Mouse (Mus musculus) gastrocnemius, postnatal 4 days (tissue): ENCODE data around the gene Thop1. TPM values are rescaled to one million over a fixed set of nuclear protein-coding genes. Genes with fewer than 3 reads are reported as not detected.

Experiments used
- DNase-seq, 2 experiments: peaks; one replicate each; pipeline ENCODE4 v3.0.0; 2021 to 2022; ENCODE audit warnings: low spot score in 2 of 2, mixed read lengths in 2 of 2
- microRNA-seq: library from miRNA; unstranded; fragments of <30 nt; microRNA quantifications from one replicate; pipeline ENCODE4 v1.2.0, GENCODE M21; 2021
- total RNA-seq, 2 experiments: library from RNA; stranded (reverse); gene quantifications; 2 replicates each; pipeline ENCODE4 v1.2.3; 2021

The Thop1 gene
- total RNA-seq, 2 experiments from 2014 or later: 40.6 to 44.0 TPM

- peak; percentile 95 to 98 for DNase-seq
These were observed 35.8 kb downstream of the Thop1 start, which contains the start of gene Map2k2 for GRCm38 (mm10) chr10:81105565-81106112. Map2k2 (plus strand) TSS chr10:81105915.

DNA sequence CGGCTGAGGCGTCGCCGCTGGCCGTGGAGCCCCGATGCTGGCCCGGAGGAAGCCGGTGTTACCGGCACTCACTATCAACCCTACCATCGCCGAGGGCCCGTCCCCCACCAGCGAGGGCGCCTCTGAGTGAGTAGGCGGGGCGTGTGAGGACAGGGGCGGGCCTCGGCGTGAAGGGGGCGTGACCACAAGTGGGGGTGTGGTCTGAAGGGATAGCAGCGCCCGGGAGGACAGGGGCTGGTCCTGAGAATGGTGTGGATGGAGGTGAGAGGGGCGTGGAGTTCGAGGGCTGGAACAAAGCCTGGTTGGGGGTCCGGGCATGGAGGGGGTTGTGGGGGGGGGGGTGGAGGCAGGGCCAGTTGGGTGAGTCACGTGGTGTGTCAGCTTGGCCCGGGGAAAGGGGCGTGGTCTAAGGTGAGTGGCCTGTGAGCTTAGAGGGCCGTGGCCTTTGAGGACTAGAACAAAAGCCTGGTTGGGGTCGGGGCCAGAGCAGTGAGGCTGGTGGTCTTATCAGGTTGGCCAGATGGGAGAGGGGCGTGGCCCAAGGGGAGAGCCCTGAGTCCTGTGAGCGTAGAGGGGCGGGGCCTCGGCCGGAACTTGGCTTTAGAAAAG, 36.4 kb downstream of the Thop1 start:
- peak; percentile 80 to 88 for DNase-seq

DNA sequence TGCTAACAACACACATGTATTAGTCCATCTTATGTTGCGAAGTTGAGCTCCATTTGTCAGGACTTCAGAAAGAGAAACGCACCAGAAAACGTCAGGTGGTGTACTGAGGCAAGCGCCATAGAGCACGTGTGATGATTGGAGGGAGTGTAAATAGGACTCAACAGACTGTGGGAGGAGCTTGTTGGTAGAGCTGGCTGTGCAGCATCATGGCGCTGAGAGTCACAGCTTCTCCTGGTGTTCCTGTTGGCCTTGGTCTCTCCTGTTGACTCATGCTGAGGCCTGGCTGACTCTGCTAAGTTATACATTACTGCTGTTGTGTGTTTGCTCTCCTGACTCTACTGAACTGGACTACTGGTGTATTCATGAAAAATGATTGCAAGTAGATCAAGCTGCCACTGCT, 43.1 kb downstream of the Thop1 start:
- DNase-seq: no peak

DNA sequence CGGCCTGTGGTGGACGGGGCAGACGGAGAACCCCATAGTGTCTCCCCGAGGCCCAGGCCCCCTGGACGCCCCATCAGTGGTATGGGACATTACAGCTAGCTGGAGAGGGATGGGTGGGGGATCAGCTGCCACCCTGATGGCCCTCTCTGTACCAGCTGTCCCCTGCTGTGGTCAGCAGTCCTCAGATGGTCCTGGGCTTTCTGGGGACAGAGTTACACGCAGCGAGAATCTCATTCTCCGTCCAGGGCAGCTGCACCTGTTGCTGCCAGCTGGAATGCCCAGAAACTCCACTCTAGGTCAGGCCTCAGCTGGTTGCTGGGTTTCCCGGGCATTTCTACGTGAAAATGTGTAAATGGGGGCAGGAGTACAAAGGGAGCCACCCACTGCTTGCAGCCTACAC, 49.8 kb downstream of the Thop1 start:
- no peak for DNase-seq

GRCm38 (mm10) chr10:81120650-81121049, 50.8 kb downstream of the Thop1 start:
- peak in 1 of 2 experiments; percentile 68 for DNase-seq

GRCm38 (mm10) chr10:81122889-81123288, 53.1 kb downstream of the Thop1 start:
- no peak for DNase-seq

- no peak for DNase-seq
These were observed 53.7 kb downstream of the Thop1 start for GRCm38 (mm10) chr10:81123500-81123899.

Small RNA genes lying within 50 kb of the gene (microRNA-seq; reads per million reads assigned to microRNA genes)
- gene Mir5615-1 (not detected), gene Mir5615-2 (not detected)

Other genes starting within 250 kb of the Thop1 start
- 100 to 1,000 TPM; 785 to 853 TPM for gene Oaz1, start 243.4 kb upstream of the Thop1 start, total RNA-seq
- 10 to 100 TPM; 21.5 to 22.1 TPM for gene Lingo3, start 226.0 kb upstream of the Thop1 start, total RNA-seq
- 10 to 100 TPM; 53.7 to 54.2 TPM for gene Lsm7, start 214.8 kb upstream of the Thop1 start, total RNA-seq
- 10 to 100 TPM; 30.9 to 38.6 TPM for gene Sppl2b, start 214.8 kb upstream of the Thop1 start, total RNA-seq
- under 1 TPM in 1 of 2 experiments, not detected in 1; 0.10 TPM for gene Tmprss9, start 198.2 kb upstream of the Thop1 start, total RNA-seq
- 100 to 1,000 TPM; 120 to 134 TPM for gene Timm13, start 169.1 kb upstream of the Thop1 start, total RNA-seq
- 10 to 100 TPM; 46.8 to 50.5 TPM for gene Lmnb2, start 151.8 kb upstream of the Thop1 start, total RNA-seq
- gene Gadd45b, start 140.0 kb upstream of the Thop1 start, total RNA-seq: 10 to 100 TPM; 13.5 to 16.3 TPM
- gene Gng7, start 55.1 kb upstream of the Thop1 start, total RNA-seq: 1 to 10 TPM; 1.9 to 2.0 TPM
- under 1 TPM in 1 of 2 experiments, not detected in 1; 0.10 TPM for gene Diras1, start 44.4 kb upstream of the Thop1 start, total RNA-seq
- 10 to 100 TPM; 11.2 to 11.9 TPM for gene Slc39a3, start 32.6 kb upstream of the Thop1 start, total RNA-seq
- gene Sgta, start 9.9 kb upstream of the Thop1 start, total RNA-seq: 100 to 1,000 TPM in 1 of 2 experiments, 10 to 100 TPM in 1; 98.0 to 100 TPM
- 1 to 10 TPM; 1.2 to 1.5 TPM for gene Creb3l3, start 28.8 kb downstream of the Thop1 start, total RNA-seq
- 100 to 1,000 TPM; 148 to 152 TPM for gene Map2k2, start 35.9 kb downstream of the Thop1 start, total RNA-seq
- 10 to 100 TPM; 37.7 to 42.0 TPM for gene Zbtb7a, start 65.2 kb downstream of the Thop1 start, total RNA-seq
- gene Pias4, start 97.9 kb downstream of the Thop1 start, total RNA-seq: 10 to 100 TPM; 22.1 to 22.5 TPM
- 1,000 to 10,000 TPM; 1,324 to 1,404 TPM for gene Eef2, start 106.6 kb downstream of the Thop1 start, total RNA-seq
- gene Dapk3, start 113.0 kb downstream of the Thop1 start, total RNA-seq: 10 to 100 TPM; 40.2 to 41.4 TPM
- not detected for gene 4930442H23Rik, start 113.8 kb downstream of the Thop1 start, total RNA-seq
- 1 to 10 TPM; 1.2 to 1.5 TPM for gene Nmrk2, start 132.0 kb downstream of the Thop1 start, total RNA-seq
- gene Atcay, start 160.8 kb downstream of the Thop1 start, total RNA-seq: under 1 TPM; 0.08 to 0.12 TPM
- 1 to 10 TPM; 4.3 to 5.6 TPM for gene Zfr2, start 163.1 kb downstream of the Thop1 start, total RNA-seq
- under 1 TPM; 0.34 to 0.78 TPM for gene Matk, start 182.9 kb downstream of the Thop1 start, total RNA-seq
- gene Mrpl54, start 196.9 kb downstream of the Thop1 start, total RNA-seq: 10 to 100 TPM; 90.0 to 97.6 TPM
- 10 to 100 TPM; 49.2 to 50.2 TPM for gene Apba3, start 196.9 kb downstream of the Thop1 start, total RNA-seq
- gene Tjp3, start 221.5 kb downstream of the Thop1 start, total RNA-seq: under 1 TPM; 0.25 to 0.44 TPM
- 10 to 100 TPM; 35.8 TPM for gene Pip5k1c, start 222.9 kb downstream of the Thop1 start, total RNA-seq